Mouse (Mus musculus): Measurements from ENCODE around the gene Usp49.

DNA sequence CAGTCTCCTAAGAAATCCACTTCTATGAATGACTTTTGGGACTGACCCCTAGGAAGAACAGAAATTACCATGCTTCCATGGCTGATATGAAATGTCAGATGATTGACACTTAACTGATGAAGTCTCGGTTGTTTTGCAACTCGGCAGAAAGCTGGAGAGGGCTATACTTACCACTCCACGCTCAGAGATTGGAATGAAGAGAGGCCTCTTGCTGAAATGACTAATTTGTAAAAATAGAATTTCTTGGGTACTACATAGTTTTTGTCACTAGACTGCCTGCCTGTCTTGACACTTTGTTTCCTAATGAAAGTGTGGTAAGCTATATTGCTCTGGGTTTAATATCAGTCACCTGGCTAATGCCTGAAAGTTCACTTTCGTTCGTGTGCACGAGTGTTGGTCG is 34.0 kb downstream of the Usp49 start:
- no peak for TF ChIP-seq POLR2A (IDR thresholded peaks at IDR 0.05; ENCODE audit: extremely low read depth, insufficient read depth, low read length)
- TF ChIP-seq CTCF (IDR thresholded peaks at IDR 0.05; ENCODE audit: low read depth, low read length) = no peak
